Mouse (Mus musculus) left cerebral cortex, postnatal 10 days (tissue): Measurements from ENCODE around the gene Ctsc. TPM values are rescaled to one million over a fixed set of nuclear protein-coding genes. Genes with fewer than 3 reads are reported as not detected.
"Not testable (repeated sequence)": the region's sequence is repeated elsewhere in the genome, so short reads cannot be mapped to it uniquely, and the experiment has no call there.

Experiments
- DNase-seq, 2 experiments: peaks; one replicate each; pipeline ENCODE4 v3.0.0; 2021 to 2022; ENCODE audit warnings: low spot score in 2 of 2, mixed read lengths in 1 of 2; ENCODE audit errors: extremely low spot score in 1 of 2
- intact Hi-C: fragments of 180-260 bp; cut with DNase I; formaldehyde crosslinking; loops from one replicate; pipeline ENCODE4 v1.15.1; 2025
- total RNA-seq, 2 experiments: library from RNA; stranded (reverse); gene quantifications; 2 replicates each; pipeline ENCODE4 v1.2.3; 2021

Ctsc gene
- total RNA-seq: 10 to 100 TPM in 1 of 2 experiments, 1 to 10 TPM in 1; 8.5 to 12.5 TPM

DNA sequence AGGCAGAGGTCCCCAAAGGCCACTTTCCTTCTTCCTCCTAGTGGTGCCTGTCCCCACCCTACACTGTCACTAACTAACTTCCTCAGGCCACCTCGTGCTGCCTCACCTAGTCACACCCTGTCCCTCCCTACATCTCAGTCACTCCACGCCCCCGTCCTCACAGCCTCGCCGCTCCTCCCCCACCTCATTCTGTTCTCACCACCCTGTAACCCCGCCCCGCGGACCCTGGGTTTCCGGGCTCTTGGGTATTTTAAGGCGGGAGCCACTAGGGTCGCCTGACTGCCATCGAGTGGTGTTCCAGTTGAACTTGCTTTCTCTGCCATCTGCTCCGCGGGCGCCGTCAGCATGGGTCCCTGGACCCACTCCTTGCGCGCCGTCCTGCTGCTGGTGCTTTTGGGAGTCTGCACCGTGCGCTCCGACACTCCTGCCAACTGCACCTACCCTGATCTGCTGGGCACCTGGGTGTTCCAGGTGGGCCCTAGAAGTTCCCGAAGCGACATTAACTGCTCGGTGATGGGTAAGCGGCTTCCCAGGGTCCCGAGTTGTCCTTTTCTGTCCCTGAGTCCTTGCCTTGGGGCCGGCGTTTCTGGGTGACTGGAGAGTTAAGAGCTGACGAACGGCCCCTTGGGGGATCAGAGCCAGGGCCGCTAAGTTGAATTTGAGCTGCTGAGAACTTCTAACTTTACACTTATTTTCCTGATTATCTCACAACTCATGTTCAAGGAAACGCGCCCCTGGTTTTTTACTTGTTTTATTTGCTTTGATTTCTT lies at the start of gene Ctsc:
Ctsc (plus strand) TSS at position 228 of the 770 bp plus-strand sequence.
- intact Hi-C loops: no loop called here
- DNase-seq: peak; percentile 48 to 89

DNA sequence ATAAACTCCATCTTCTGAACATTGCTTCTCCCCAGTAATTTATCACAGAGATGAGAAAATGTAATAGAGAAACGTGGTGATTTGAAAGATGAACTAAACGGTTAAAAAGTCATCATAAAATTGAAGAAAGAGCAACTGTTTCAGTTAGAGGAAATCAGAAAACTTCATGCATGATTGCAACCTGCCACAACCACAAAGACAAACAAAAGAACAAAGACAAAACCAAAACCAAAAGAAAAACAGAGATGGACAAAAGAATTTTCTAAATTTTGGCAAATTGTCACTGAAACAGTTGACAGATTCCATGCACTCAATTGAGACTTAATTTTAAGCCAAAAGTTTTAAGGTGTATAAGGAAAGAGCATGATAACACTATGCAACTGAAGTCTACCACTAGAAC lies 48.8 kb upstream of the Ctsc start:
- intact Hi-C loops: no loop called here

DNA sequence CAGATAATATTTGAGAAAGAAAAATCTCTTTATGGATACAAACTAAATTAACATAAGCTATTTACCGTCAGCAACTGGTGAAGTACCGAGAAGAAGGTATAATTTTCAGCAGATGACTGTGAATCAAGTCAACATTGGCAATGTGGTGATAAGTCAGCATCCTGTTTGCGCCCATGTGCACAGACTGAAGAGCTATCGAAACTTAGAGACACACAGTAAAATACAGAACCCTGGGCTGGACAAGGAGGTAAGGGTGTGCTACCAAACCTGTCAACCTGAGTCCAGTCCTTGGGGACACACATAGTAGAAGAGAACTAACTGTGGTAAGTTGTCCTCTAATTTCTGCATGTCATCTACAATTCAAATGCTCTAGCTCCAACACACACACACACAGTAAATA lies 47.8 kb upstream of the Ctsc start:
- no peak for DNase-seq
- intact Hi-C loops: no loop called here

More for the DNA sequence above, 48.8 kb upstream of the Ctsc start:
- no peak for DNase-seq

DNA sequence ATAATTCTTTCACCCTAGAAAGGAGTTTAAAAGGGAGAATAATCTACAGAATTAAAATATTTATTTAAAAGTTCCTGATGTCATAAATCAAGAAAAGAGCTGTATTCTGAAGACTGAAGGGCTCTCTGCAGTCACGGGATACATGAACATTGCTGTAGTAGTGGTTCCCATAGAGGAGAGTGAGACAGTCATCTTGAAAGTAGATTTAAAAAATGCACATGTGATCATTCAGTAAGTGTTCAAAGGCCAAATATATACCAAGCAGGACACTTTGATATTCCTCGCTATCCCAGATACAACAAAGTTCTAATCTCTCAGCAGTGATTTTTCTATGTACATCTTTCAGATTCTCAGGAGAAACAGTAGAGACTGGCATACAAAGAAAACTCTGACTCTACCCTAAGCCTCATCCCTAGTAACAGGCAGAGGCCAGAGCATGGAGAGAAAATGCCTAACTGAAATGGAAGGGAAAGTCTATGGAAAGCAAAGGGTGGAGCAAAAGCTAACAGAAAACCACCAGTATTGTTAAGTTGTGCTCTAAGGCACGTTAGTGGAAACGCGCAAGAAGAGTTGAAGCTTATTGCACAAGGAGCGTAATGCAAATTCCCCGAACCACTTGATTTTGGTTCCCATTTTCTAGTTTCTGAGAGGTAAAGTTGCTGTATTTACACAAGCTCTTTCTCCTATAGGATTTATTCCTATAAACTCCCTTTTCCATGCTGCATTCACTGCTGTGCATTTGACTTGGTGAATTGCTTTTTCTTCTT lies 46.9 kb upstream of the Ctsc start:
- intact Hi-C loops: no loop called here
- no peak for DNase-seq

DNA sequence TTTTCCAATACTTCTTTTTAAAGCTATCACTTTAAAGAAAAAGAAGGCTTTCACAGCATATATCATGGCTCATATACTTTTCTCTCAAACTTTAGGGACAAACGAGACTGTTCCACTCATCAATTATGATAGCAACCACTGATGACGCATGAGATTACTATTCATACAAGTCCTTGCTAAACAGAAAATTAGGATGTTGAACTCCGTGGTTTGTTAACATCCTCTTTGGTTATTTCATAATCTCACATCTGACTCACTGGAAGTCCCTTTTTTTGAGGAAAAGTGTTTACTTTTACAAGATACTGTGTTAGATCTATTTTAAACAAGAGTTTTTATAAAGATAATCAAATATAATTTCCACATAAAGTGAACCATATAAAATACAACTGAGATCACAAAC lies 34.8 kb upstream of the Ctsc start:
- DNase-seq: no peak
- intact Hi-C loops: no loop called here

DNA sequence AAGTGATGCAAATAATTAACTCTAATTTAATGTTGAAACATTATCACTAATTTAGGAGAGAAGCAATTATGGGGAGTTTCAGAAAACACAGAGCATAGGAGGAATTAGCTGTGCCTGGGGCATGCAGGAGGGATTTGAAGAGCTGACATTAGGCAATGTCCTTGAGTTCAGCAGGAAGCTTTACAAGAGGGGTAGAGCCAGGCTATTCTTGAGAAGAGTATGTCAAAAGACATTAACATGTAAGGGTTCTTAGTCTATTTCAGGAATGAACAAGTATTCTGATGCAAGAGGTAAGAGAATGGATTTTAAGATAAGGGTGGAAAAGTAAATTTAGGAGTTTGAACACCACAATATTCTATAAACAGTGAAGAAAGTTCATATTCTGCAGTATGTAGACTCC lies 33.4 kb upstream of the Ctsc start:
- intact Hi-C loops: no loop called here
- DNase-seq: no peak

DNA sequence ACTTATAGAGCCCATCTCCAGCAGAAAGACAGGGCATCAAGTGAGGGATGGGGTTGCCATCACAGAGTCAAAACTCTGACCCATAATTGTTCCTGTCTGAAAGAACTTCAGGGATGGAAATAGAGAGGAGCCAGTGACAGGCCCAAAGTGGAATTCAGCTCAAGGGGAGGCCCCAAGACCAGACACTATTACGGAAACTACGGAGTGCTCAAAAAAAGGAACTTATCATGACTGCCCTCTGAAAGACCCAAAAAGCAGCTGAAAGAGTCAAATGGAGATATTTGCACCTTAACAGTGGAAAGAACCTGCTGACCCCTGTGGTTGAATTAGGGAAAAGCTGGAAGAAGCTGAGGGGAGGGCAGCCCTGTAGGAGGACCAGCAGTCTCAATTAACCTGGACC lies 27.5 kb upstream of the Ctsc start:
- intact Hi-C loops, DNase-seq: not testable (repeated sequence)

DNA sequence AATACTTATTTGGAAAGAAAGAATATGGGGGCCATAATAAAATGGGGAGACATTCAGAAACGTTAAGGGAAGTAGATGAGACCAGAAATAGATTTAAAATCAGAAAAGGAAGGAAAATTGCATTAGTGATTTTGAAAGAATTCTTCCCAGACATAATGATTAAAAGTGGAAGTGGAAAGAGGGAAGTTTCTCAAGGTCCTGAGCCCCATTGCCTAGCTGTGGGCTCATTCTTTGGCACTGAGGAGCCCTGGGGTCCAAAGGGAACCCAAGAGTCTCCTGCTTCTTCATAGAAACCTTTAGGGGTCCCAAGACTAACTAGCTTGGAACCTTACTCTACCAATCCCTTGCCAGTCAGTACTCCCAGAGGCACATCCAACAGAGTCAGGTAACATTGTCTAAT lies 26.4 kb upstream of the Ctsc start:
- intact Hi-C loops: no loop called here
- DNase-seq: no peak

DNA sequence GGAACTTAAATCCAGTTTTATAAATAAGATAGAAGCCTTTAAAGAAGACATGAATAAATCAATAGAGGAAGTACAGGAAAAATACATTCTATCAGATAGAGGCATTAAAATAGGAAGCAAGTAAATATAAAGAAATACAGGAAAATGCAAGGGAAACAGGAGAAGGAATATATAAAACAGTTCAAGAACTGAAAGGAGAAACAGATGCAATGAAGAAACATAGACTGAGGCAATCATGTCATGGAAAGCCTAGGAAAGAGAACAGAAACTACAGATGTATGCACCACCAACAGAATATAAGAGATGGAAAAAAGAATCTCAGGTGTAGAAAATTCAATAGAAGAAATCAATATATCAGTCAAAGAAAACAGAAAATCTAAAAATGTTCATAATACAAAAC lies 25.8 kb upstream of the Ctsc start:
- intact Hi-C loops: no loop called here
- DNase-seq: no peak

DNA sequence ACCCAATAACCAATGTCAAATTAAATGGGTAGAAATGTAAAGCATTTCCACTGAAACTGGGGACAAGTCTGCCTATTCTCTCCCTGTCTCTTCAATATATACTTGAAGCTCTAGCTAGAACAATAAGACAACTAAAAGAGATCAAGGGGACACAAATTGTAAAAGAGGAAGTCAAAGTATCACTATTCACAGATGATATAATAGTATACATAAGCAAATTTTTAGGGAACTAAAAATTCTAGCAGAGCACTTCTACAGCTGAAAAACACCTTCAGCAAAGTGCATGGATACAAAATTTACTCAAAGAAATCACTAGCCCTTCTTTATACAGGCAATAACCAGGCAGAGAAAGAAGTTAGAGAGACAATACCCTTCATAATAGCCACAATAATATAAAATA lies 23.0 kb upstream of the Ctsc start:
- no peak for DNase-seq
- intact Hi-C loops: no loop called here

DNA sequence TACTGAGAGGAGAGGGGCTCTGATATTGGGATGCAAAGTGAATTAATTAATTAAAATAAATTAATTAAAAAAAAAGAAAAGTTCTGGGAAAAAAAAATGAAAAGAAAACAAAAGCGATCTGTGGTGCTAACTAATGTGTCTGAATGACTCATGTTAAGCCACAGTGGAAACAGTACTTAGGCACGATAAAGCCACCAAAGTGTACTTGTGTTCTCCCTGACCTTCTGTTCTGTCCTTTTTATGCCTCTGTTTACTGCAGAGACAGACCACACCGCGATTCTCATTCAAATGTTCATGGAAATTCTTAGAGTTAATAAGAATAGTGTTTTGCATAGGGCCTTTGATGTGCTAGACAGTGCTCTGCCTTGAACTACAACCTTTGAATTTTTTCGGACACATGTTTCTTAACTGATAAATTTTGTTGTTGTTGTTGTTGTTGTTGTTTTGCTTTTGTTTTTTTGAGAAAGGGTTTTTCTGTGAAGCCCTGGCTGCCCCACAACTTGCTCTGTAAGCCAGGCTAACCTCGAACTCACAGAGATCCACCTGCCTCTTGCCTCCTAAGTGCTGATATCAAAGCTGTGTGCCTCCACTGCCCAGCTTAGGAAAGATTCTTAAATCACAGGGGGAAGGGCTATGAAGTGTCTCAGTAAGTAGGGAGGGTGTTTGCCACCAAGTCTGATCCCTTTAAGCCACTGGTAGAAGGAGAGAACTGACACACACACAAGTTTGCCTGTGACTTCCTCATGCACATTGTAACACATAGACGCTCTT lies 18.5 kb upstream of the Ctsc start:
- intact Hi-C loops: no loop called here
- DNase-seq: no peak

DNA sequence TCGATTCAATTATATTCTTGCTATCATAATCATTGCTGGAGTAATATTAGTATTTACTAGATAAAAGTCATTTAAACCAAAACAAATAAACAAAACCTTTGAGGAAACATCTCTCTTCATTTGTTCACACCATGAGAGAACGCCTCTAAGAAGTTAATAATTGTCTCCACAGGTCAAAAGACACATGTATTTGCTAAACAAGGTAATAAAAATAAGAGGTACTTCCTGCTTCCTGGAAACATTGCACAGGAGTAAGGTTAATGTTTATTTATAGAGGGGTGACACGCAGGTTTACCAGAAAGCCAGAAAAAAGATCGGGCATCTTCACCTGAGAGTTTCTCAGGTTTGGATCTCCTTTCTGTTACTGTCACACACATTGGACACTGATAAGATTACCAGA lies 16.1 kb upstream of the Ctsc start:
- intact Hi-C loops: no loop called here

DNA sequence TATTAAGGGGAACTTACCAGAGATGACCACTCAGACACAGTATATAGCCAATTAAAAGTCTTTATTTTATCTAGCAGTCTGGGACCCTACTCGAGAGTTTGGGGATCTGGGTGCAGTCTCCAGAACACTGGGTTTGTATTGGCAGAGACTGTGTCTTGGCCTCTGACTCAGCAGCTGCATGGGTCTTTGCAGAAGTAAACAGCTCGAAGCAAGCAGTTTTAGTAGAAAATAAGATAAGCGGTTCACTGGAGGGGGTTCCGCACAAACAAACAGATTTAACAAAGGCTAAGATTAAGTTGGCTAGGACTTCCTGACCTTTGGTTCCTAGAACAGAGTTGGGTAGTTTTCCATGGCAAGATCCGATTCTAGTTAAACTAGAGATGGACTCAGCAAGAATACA lies 13.0 kb upstream of the Ctsc start:
- intact Hi-C loops: no loop called here
- DNase-seq: no peak

More for the DNA sequence above, 16.1 kb upstream of the Ctsc start:
- DNase-seq: no peak

DNA sequence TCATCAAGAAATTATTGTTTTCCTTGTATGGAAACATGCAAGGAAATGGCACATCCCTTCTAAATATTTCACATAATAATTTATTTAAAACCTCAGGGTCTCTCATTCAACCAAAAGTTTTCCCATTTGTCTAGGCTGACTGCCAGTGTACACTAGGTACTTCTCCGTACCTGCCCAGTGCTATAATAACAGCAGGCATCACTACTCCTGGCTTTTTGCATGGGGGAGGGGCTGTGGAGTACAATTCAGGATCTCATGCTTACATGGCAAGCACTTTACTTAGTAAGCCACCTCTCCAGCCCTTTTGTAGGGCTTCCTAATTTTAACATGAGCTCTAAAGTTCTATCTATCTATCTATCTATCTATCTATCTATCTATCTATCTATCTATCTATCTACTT lies 8.0 kb upstream of the Ctsc start:
- intact Hi-C loops: no loop called here

DNA sequence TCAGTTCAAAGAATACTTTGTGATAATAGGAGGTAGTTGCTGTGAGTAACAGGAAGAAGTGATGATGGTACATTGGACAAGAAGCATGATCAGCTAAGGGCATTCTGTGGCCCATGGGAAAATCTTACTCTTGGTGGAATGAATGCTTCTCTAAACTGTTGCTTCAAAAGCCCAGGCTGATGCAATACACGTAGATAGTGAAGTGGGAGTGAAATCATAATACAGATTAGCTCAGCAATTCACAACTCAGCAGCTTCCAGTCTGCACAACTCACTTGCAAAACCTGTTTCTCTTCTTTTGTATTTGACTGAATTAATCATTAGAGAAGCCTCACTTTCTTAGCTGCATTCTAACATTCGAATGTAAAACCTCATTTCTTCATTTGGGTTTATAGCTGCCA lies 6.4 kb upstream of the Ctsc start:
- intact Hi-C loops: no loop called here
- no peak for DNase-seq

More for the DNA sequence above, 8.0 kb upstream of the Ctsc start:
- no peak for DNase-seq

DNA sequence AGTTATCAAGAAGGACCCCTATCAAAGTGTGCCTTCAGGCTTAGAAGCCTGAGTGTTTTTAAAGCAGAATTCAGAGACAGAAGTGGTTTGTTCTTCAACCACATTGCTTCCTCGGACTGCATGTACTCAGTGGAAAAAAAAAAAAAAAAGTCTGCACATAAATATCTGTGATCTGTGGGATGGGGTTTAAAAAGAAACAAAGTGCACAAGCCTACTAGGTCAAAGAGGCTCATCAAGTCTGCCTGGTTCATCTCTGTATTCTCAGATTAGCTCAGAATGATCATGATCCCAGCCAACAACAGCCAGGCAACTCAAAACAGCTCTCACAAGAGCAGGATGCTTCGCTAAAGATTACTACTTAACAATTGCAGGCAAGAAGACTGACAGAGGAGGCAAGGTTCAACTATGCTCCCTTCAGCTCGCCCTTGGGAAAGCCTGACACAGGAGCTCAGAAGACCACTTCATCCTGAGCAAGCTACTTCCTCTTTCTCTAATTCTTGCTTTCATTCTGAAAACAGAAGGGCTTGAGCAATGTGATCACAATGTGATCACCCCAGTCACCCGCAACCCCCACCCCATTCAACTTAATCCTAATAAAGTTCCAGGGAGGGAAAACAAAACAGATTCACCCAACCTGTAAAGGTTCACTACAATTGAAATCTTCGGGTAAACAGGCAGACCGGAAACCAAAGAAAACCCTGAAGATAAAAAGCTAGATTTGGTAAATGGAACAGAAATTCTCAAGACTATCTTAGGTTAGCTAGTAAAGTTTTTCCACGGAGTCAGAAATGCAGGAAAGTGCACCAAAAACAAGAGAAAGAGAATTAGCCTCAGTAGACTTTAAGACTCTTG lies 745 bp upstream of the Ctsc start:
- intact Hi-C loops: no loop called here
- DNase-seq: no peak

DNA sequence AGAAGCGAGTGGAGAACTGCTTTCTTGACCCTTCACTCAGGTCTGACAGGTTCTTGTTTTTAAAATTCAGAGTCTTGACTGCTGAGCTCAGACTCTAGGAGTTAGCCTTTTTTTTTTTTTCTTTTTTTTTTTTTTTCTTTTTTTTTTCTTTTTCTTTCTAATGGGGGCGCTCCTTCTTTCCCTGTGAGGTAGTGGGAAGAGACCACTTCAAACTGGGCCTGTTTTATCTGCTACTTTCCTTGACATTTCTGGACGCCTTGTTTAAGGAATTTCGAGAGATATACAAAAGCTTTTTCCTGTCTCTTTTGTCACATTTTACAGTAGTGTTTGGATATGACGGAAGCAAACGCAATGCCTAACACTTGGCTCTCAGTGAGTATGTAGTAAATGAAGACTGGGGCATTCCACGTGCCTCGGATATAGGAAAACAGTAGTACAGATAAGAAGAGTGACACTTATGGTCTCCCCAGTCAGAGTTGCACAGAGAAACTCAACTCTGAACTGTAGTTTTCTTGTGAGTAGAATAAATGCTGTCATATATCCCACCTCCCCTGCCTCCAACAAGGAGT lies 827 bp downstream of the Ctsc start:
- intact Hi-C loops: no loop called here
- no peak for DNase-seq

DNA sequence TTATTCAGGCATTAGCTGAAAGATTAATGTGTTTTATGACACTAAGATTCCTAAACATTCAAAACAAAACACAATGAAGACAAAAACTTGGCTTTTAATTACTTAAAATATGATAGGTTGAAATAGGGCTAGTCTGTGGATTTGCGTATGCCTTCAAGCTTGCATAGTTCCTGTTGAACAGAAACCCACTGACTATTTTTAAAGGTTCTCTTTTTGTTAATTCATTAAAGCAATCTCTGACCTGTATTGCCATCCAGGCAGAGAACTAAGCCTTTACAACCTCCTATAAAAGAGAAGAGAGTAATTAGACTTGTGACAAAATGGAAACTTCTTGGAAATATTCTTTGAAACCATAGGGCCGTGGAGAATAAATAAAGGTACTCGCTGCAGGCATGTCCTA lies 7.4 kb downstream of the Ctsc start:
- DNase-seq: no peak
- intact Hi-C loops: no loop called here

DNA sequence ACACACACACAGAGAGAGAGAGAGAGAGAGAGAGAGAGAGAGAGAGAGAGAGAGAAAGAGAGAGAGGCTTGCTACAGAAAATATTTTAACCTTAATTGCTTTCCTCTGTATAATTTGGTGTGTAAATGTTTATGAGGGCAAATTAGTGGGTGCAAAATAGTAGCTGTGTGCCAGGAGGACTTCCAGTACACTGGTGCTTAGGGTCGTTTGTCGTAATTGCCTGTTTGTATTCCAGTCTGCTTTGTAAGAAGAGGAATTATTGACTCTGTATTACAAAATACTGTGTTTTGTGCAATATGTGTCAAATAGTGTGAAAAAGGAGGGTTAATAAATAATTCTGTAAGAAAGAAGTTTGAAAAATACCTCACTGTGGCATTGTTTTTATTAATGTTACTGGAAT lies 13.2 kb downstream of the Ctsc start:
- intact Hi-C loops: no loop called here

More for the DNA sequence above, 13.2 kb downstream of the Ctsc start:
- no peak for DNase-seq
